Mouse (Mus musculus) lung, postnatal 25 days (tissue): Measurements from ENCODE around the gene Gse1.
A peak's percentile ranks its signal among the peaks of the same experiment; 100 is the strongest.
"Not testable (repeated sequence)": the region's sequence is repeated elsewhere in the genome, so short reads cannot be mapped to it uniquely, and the experiment has no call there.

Experiments
- DNase-seq: peaks from one replicate; pipeline ENCODE4 v3.0.0; 2022; ENCODE audit warnings: low spot score

Gse1 gene

GRCm38 (mm10) chr8:120348922-120349321 lies 120.7 kb downstream of the Gse1 start:
- DNase-seq: no peak

GRCm38 (mm10) chr8:120351332-120352071 lies 123.2 kb downstream of the Gse1 start:
- DNase-seq: no peak

- no peak for DNase-seq
Observed at GRCm38 (mm10) chr8:120352096-120352495, 123.8 kb downstream of the Gse1 start.

GRCm38 (mm10) chr8:120356067-120356466 lies 127.8 kb downstream of the Gse1 start:
- DNase-seq: no peak

GRCm38 (mm10) chr8:120357504-120357903 lies 129.2 kb downstream of the Gse1 start:
- DNase-seq: no peak

- DNase-seq: peak; percentile 42
Observed at GRCm38 (mm10) chr8:120361301-120361700, 133.0 kb downstream of the Gse1 start.

GRCm38 (mm10) chr8:120363552-120364071 lies 135.4 kb downstream of the Gse1 start:
- peak; percentile 86 for DNase-seq

- peak; percentile 56 for DNase-seq
Observed at GRCm38 (mm10) chr8:120364093-120364725, 136.0 kb downstream of the Gse1 start.

- DNase-seq: peak; percentile 41
Observed at GRCm38 (mm10) chr8:120366840-120367239, 138.6 kb downstream of the Gse1 start.

- DNase-seq: not testable (repeated sequence)
Observed at GRCm38 (mm10) chr8:120368191-120368590, 139.9 kb downstream of the Gse1 start.

GRCm38 (mm10) chr8:120368814-120369649 lies 140.8 kb downstream of the Gse1 start:
- peak; percentile 94 for DNase-seq

- peak; percentile 87 for DNase-seq
Observed at GRCm38 (mm10) chr8:120369956-120370355, 141.7 kb downstream of the Gse1 start.

GRCm38 (mm10) chr8:120370461-120370860 lies 142.2 kb downstream of the Gse1 start:
- no peak for DNase-seq

- DNase-seq: no peak
Observed at GRCm38 (mm10) chr8:120371146-120371545, 142.9 kb downstream of the Gse1 start.

GRCm38 (mm10) chr8:120371725-120372457 lies 143.6 kb downstream of the Gse1 start:
- no peak for DNase-seq

GRCm38 (mm10) chr8:120372684-120373083 lies 144.4 kb downstream of the Gse1 start:
- DNase-seq: no peak

GRCm38 (mm10) chr8:120373621-120374020 lies 145.4 kb downstream of the Gse1 start:
- no peak for DNase-seq

- DNase-seq: no peak
Observed at GRCm38 (mm10) chr8:120374070-120374469, 145.8 kb downstream of the Gse1 start.

GRCm38 (mm10) chr8:120374514-120374913 lies 146.3 kb downstream of the Gse1 start:
- no peak for DNase-seq

- peak; percentile 65 for DNase-seq
Observed at GRCm38 (mm10) chr8:120375170-120375569, 146.9 kb downstream of the Gse1 start.

- no peak for DNase-seq
Observed at GRCm38 (mm10) chr8:120376215-120376614, 148.0 kb downstream of the Gse1 start.
